Mouse (Mus musculus) activated CD4-positive, CD25-positive, alpha-beta regulatory T cell (primary cell): ENCODE measurements around the gene Rab13. TPM values are rescaled to one million over a fixed set of nuclear protein-coding genes. Genes with fewer than 3 reads are reported as not detected.

Experiments
- polyA plus RNA-seq, 2 experiments: library from polyadenylated mRNA; unstranded; fragments of 100-300 nt; shearing (Covaris generic); gene quantifications; one replicate each; pipeline ENCODE4 v1.2.1; 2017

The Rab13 gene
- polyA plus RNA-seq, result under 1 TPM in 1 of 2 experiments, not detected in 1; 0.28 TPM

GRCm38 (mm10) chr3:90213377-90213866, at the start of gene Rab13, which contains the start of gene Rps27:
TSS of gene Rab13 (plus strand) at chr3:90213695.
TSS of gene Rps27 (minus strand) at chr3:90213651.

GRCm38 (mm10) chr3:90231507-90232333, 18.2 kb downstream of the Rab13 start, which contains the start of gene Jtb:
TSS of gene Jtb (plus strand) at chr3:90231597.

GRCm38 (mm10) chr3:90242984-90243775, 29.7 kb downstream of the Rab13 start, which contains the start of gene Creb3l4:
TSS of gene Creb3l4 (minus strand) at chr3:90243512.

GRCm38 (mm10) chr3:90247960-90248745, 34.7 kb downstream of the Rab13 start, which contains the start of gene Slc39a1:
TSS of gene Slc39a1 (plus strand) at chr3:90248172.

GRCm38 (mm10) chr3:90253653-90254418, 40.3 kb downstream of the Rab13 start, which contains the start of gene Crtc2:
TSS of gene Crtc2 (plus strand) at chr3:90254163.

GRCm38 (mm10) chr3:90265034-90265931, 51.8 kb downstream of the Rab13 start, which contains the start of gene Dennd4b:
TSS of gene Dennd4b (plus strand) at chr3:90265185.

Other genes starting within 250 kb of the Rab13 start
- gene Hax1, start 214.9 kb upstream of the Rab13 start, polyA plus RNA-seq, result 10 to 100 TPM; 77.1 to 81.7 TPM
- 100 to 1,000 TPM; 124 to 127 TPM for gene 4933434E20Rik, start 162.1 kb upstream of the Rab13 start, polyA plus RNA-seq
- 100 to 1,000 TPM; 164 to 179 TPM for gene Ubap2l, start 161.1 kb upstream of the Rab13 start, polyA plus RNA-seq
- 100 to 1,000 TPM; 969 to 974 TPM for gene Tpm3, start 141.0 kb upstream of the Rab13 start, polyA plus RNA-seq
- under 1 TPM; 0.23 to 0.26 TPM for gene Nup210l, start 109.6 kb upstream of the Rab13 start, polyA plus RNA-seq
- 1,000 to 10,000 TPM; 1,234 to 2,547 TPM for gene Rps27, start within 50 bp of the Rab13 start, polyA plus RNA-seq
- 100 to 1,000 TPM; 132 to 181 TPM for gene Jtb, start 17.9 kb downstream of the Rab13 start, polyA plus RNA-seq
- gene Creb3l4, start 29.8 kb downstream of the Rab13 start, polyA plus RNA-seq, result not detected
- gene Slc39a1, start 34.5 kb downstream of the Rab13 start, polyA plus RNA-seq, result 1 to 10 TPM; 3.1 to 3.9 TPM
- gene Crtc2, start 40.5 kb downstream of the Rab13 start, polyA plus RNA-seq, result 10 to 100 TPM; 84.5 to 85.4 TPM
- gene Dennd4b, start 51.5 kb downstream of the Rab13 start, polyA plus RNA-seq, result 10 to 100 TPM; 22.4 to 43.4 TPM
- 10 to 100 TPM in 1 of 2 experiments, 1 to 10 TPM in 1; 9.1 to 13.3 TPM for gene Gatad2b, start 79.5 kb downstream of the Rab13 start, polyA plus RNA-seq
- under 1 TPM in 1 of 2 experiments, not detected in 1; 0.64 TPM for gene Slc27a3, start 176.2 kb downstream of the Rab13 start, polyA plus RNA-seq
- 10 to 100 TPM; 18.3 to 32.8 TPM for gene Ints3, start 219.9 kb downstream of the Rab13 start, polyA plus RNA-seq